Comparison of ENCODE assay signal across 39 mouse cellular contexts in genomic region chr11:70049366-70049765, GRCm38 (mm10). TPM values are rescaled to one million over a fixed set of nuclear protein-coding genes. Genes with fewer than 3 reads are reported as not detected.
"Had no signal": no experiment of that assay in that cellular context is flagged by ENCODE, and none has a peak within 500 bp of the region (broad histone marks: within the 10 kb centered on the region; RNA-seq: fewer than 3 reads in every experiment).

No protein-coding gene starts in this region.

- H3K27ac ChIP-seq: heart, adult 2 months; heart, embryonic 13.5 days; heart, embryonic 15.5 days; hindbrain, embryonic 13.5 days; hindbrain, embryonic 15.5 days; hindbrain, postnatal 0 days; kidney, embryonic 15.5 days; kidney, postnatal 0 days; limb, embryonic 13.5 days; limb, embryonic 15.5 days; liver, embryonic 12.5 days; liver, embryonic 14.5 days had no signal

- H3K27me3 ChIP-seq: heart, embryonic 15.5 days; hindbrain, embryonic 13.5 days; hindbrain, embryonic 15.5 days had no signal

- H3K4me3 ChIP-seq: heart, adult 2 months; heart, embryonic 13.5 days; heart, embryonic 15.5 days; hindbrain, embryonic 13.5 days; hindbrain, embryonic 15.5 days; kidney, embryonic 15.5 days; limb, embryonic 13.5 days; limb, embryonic 15.5 days; liver, embryonic 12.5 days had no signal

- ATAC-seq: hindbrain, postnatal 0 days; intestine, embryonic 16.5 days; liver, embryonic 12.5 days had no signal

- H3K4me1 ChIP-seq: heart, embryonic 13.5 days; heart, embryonic 15.5 days; hindbrain, embryonic 13.5 days; hindbrain, embryonic 15.5 days; limb, embryonic 13.5 days; liver, embryonic 12.5 days had no signal

- H3K9me3 ChIP-seq: heart, embryonic 13.5 days; heart, embryonic 15.5 days; hindbrain, embryonic 13.5 days; hindbrain, embryonic 15.5 days; kidney, embryonic 15.5 days; limb, embryonic 13.5 days; limb, embryonic 15.5 days; liver, embryonic 12.5 days had no signal

- H3K4me2 ChIP-seq: heart, embryonic 11.5 days; heart, embryonic 13.5 days; heart, embryonic 15.5 days; hindbrain, embryonic 13.5 days; hindbrain, embryonic 15.5 days; kidney, embryonic 15.5 days; limb, embryonic 13.5 days; limb, embryonic 15.5 days; liver, embryonic 12.5 days had no signal

- H3K9ac ChIP-seq: heart, embryonic 13.5 days; heart, embryonic 15.5 days; hindbrain, embryonic 13.5 days; hindbrain, embryonic 15.5 days; kidney, embryonic 15.5 days; limb, embryonic 13.5 days; limb, embryonic 15.5 days; liver, embryonic 12.5 days; liver, embryonic 14.5 days had no signal

- H3K36me3 ChIP-seq: heart, embryonic 15.5 days had no signal

- DNase-seq: gastrocnemius, postnatal 14 days; gastrocnemius, postnatal 36 days; heart, adult 11 months; heart, adult 2 months; heart, postnatal 14 days; heart, postnatal 36 days; kidney, adult 11 months; kidney, adult 2 months; kidney, adult 9 months; kidney, postnatal 14 days; layer of hippocampus, adult 9-11 months; layer of hippocampus, postnatal 36 days; left cerebral cortex, postnatal 4 days had no signal

RNA-seq across cellular contexts. Expression of gene Asgr1, which starts 4.5 kb away (rescaled TPM):
- total RNA-seq: gastrocnemius, adult 18-20 months; gastrocnemius, adult 8-10 months; gastrocnemius, postnatal 14 days; gastrocnemius, postnatal 36 days; heart, adult 2 months; heart, postnatal 14 days; heart, postnatal 36 days; hematopoietic stem cell, adult 5-6 weeks had no signal
- polyA plus RNA-seq: heart, adult 2 months; heart, embryonic 13.5 days; heart, embryonic 15.5 days; heart, postnatal 0 days; large intestine, adult 2 months had no signal

RNA-seq across cellular contexts. Expression of gene Asgr2, which starts 43.1 kb away (rescaled TPM):
- total RNA-seq: gastrocnemius, adult 8-10 months; gastrocnemius, postnatal 14 days; gastrocnemius, postnatal 36 days; heart, postnatal 36 days; hindbrain, postnatal 0 days; layer of hippocampus, adult 18-20 months; layer of hippocampus, postnatal 14 days; layer of hippocampus, postnatal 36 days; left cerebral cortex, adult 18-20 months; left cerebral cortex, adult 8-10 months; left cerebral cortex, postnatal 10 days; left cerebral cortex, postnatal 25 days; left cerebral cortex, postnatal 4 days had no signal
- polyA plus RNA-seq: heart, embryonic 13.5 days; heart, embryonic 15.5 days; heart, postnatal 0 days; hindbrain, embryonic 11.5 days; hindbrain, embryonic 13.5 days; hindbrain, embryonic 15.5 days; hindbrain, postnatal 0 days; limb, embryonic 11.5 days; limb, embryonic 13.5 days had no signal
